Mouse (Mus musculus) layer of hippocampus, postnatal 10 days (tissue): ENCODE results near the gene Ptbp1. TPM values are rescaled to one million over a fixed set of nuclear protein-coding genes. Genes with fewer than 3 reads are reported as not detected.

Experiments
- DNase-seq, 2 experiments: peaks; one replicate each; pipeline ENCODE4 v3.0.0; 2021; ENCODE audit warnings: low spot score in 2 of 2
- total RNA-seq, 2 experiments: library from RNA; stranded (reverse); gene quantifications; 2 replicates each; pipeline ENCODE4 v1.2.3; 2021

The Ptbp1 gene
- total RNA-seq, 2 experiments from 2014 or later: 63.8 to 66.5 TPM

DNA sequence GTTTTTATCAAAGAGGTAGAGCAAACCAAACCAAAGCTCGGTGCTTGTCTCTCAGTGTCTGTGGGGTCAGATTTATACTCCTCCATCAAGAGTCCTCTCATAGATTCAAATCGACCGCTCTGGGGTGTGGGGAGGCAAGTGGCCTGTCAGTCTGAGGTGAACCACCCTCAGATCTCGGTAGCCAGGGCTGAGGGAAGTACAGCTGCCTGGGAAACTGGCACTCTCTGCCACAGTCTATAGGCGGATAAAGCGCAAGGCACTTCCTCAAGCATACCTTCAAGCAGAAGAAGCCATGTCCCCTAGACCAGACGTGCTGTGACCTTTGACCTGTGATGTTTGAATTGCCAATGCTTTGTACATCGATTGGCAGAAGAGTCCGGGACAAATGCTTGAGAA lies 21.4 kb upstream of the Ptbp1 start:
- DNase-seq: no peak

DNA sequence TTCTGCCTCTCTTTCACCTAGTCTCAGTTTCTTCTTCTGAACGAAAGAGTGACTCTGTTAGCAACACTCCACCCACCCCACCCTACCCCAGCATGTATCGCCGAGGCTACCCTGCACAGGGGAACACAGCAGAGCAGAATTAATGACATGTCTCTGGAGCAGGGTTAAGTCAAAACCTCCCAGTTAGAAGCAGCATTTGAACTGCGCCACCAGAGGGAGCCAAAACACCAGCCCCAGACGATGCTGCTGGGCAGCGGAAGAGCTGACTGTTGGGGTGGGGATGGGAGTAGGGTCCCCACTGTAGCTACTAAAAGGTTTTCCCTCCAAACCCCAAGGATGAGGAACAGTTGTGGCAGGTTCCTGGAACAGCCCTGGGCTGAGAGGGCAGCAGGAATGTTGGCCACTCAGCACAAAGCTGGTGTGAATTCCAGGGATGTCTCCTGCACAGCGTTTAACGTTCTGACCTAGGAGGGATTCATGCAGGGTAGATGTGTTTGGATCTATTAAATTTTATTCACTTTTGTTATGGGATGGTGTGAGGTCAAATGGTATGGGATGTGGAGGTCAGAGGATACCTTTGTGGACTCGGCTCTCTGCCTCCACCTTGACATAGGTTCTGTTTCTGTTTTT lies 19.3 kb upstream of the Ptbp1 start:
- DNase-seq: peak; percentile 87

- no peak for DNase-seq
Observed at GRCm38 (mm10) chr10:79836918-79837317, 17.3 kb upstream of the Ptbp1 start.

- no peak for DNase-seq
Observed at GRCm38 (mm10) chr10:79838151-79838550, 16.1 kb upstream of the Ptbp1 start.

DNA sequence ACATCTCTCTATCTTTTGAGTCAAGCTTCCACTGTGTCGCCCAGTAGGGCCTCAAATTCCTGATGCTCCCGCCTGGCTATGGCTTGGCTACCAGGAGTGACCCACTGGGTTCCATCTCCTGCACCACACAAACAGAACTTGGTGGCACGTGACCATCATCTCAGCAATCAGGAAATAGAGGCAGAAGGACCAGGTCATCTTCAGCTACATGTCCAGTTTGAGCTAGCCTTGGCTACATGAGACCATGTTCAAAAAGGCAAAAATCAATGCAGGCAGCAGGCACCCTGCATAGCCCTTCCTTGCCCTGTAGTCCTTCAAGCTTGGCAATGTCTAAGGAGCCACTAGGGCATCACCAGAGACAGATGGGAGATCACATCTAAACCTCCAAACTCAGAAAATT lies 14.1 kb upstream of the Ptbp1 start:
- DNase-seq: no peak

GRCm38 (mm10) chr10:79840644-79841551 lies 13.3 kb upstream of the Ptbp1 start:
- DNase-seq: peak in 1 of 2 experiments; percentile 55

DNA sequence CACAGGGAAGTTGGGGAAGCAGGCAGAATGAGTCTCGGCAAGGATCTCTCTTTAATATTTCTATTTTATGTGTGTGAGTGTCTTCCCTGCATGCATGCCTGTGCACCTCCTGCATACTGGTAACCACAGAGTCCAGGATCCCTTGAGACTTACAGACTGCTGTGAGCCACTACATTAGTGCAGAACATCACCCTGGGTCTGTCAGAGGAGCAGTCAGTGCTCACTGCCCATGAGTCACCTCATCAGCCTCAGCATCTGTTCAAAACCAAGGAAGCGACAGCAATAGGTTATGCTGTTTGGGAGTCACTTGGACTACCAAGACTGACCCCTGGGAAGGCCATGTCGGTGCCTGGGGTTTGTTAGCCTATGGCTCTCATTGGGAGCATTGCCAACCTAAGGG lies 11.9 kb upstream of the Ptbp1 start:
- no peak for DNase-seq

DNA sequence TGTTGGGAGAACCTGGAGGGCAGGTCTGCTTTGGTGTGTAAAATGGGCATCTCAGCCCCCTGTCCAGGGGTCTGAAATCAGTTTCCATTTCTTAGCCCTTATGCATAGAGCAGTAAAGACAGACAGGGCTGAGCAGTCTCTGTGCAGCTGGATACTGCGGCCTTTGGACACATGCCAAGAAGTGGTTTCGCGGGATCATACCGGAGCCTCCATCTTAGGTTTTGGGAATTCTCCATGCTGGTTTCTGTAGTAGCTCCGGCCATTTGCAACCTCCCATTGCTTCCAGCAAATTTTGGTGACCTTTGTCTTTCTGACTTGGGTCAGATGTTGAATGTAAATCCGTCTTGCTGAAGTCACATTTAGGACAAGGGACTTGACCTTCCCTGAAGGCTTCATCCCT lies 10.8 kb upstream of the Ptbp1 start:
- DNase-seq: no peak

- no peak for DNase-seq
Observed at GRCm38 (mm10) chr10:79846553-79846952, 7.7 kb upstream of the Ptbp1 start.

DNA sequence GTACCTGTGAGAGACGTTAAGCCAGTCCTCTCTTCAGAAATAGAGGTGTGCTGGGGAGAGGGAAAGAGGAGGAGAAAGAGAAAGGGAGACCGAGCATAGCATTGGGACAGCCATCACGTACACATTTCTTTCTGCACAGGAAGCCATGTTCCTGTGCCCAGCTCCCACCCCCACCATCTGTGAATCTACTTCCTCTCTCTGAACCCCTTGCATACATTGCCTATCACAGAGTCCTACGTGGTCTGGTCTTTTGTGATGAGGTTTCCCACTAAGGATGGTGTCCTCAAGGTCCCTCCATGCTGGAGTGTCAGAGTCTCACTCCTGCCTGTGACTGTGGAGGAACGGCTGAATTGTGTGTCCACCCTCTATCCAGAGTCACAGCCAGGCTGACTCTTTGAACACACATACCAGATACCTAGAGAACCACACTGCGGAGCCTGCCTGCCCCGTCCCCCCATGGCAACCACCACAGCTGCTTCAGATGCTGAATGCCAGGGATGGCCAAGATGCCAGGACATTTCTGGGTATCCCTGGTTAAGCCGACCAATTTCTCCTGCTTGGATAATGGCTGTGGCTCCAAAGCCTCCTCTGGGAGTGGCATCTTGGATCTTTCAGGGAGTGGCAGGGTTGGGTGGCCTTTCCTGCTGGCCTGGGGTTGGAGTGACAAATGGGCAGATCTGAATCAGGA lies 4.1 kb upstream of the Ptbp1 start:
- DNase-seq: no peak

- DNase-seq: no peak
Observed at GRCm38 (mm10) chr10:79851653-79852052, 2.6 kb upstream of the Ptbp1 start.

DNA sequence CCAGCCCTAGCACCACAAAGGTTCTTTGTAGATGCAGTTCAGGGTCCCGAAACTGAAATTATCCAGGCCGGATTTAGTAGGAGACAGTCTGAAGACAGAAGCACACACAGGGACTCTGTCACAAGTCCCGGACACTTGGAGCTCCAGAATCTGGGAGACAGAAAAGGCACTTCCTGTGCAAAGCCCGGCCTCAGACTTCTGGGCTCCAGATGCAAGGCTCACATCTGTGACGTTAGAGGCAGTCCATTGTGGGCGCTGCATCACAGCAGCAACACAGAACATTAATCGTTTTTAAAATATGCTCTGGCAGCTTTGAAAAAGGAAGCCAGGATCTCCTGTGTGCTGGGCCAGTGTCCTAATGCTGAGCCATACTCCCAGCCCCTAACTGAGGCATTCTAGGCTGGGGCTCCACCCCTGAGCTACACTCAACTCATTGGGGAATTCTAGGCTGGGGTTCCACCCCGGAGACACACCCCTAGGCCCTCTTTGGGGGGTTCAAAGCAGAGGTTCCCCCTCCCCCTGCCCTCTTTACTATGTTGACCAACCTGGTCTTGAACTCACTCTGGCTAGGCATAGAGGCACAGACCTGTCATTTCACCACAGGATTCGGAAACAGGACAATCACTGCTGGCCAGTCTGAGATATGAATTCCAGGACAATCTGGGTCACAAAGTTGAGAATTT lies 2.0 kb upstream of the Ptbp1 start:
- no peak for DNase-seq

GRCm38 (mm10) chr10:79852827-79853226 lies 1.4 kb upstream of the Ptbp1 start:
- no peak for DNase-seq

DNA sequence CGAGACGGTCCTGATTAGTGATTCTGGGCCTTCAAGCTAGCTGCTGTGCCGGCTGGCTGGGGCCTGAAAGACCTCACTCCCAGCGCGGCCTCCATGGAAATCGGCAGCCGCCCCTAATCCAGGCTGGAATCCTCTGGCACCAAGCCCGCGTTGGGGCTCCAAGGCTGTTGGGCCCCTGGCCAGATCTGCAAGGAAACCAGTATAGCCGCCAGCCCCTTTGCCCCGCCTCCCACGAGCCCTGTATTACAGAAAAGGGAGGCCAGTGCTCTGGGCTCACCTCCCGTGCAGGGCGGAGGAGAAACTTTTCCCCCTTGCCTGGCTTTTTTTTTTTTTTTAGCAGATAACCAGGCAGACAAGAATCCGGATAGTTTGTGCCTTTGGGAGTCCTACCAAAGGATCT lies 835 bp upstream of the Ptbp1 start:
- peak; percentile 96 to 97 for DNase-seq

DNA sequence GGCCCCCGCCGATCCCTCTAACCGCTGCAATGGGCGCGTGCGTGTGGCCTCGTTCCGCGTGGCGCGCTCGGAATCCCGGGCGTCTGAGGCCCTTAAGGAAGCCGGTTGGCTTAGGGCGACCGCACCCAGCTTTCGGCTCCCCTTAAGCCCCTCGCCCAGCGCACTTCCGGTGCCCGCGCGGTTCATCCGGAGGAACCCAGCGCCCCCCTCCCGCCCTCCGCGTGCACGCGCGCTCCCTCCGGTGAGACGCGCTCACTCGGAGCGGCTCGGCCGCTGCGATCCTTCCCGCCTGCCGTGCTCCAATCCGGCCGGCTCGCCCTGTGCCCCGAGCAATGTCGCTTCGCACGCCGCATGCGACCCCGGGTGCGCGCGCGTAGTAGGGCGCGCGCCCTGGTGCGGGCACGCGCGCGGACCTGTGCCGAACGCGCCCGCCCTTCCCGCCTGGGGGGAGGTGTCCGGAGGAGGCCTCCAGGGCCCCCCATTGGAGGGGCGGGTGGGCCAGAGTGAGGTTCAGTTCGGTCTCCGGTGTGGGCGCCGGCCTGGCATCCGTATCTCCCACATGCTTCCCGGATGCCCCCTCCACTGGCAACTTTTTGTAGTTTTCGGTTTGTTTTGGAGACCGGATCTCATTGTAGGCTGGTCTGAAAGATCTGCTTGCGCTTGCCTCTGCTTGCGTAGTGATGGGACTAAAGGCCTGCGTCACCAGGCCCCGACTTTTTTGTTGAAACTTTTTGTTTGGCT lies 744 bp downstream of the Ptbp1 start:
- DNase-seq: no peak

- DNase-seq: no peak
Observed at GRCm38 (mm10) chr10:79855558-79856184, 1.4 kb downstream of the Ptbp1 start.

GRCm38 (mm10) chr10:79856280-79856679 lies 2.1 kb downstream of the Ptbp1 start:
- DNase-seq: no peak

DNA sequence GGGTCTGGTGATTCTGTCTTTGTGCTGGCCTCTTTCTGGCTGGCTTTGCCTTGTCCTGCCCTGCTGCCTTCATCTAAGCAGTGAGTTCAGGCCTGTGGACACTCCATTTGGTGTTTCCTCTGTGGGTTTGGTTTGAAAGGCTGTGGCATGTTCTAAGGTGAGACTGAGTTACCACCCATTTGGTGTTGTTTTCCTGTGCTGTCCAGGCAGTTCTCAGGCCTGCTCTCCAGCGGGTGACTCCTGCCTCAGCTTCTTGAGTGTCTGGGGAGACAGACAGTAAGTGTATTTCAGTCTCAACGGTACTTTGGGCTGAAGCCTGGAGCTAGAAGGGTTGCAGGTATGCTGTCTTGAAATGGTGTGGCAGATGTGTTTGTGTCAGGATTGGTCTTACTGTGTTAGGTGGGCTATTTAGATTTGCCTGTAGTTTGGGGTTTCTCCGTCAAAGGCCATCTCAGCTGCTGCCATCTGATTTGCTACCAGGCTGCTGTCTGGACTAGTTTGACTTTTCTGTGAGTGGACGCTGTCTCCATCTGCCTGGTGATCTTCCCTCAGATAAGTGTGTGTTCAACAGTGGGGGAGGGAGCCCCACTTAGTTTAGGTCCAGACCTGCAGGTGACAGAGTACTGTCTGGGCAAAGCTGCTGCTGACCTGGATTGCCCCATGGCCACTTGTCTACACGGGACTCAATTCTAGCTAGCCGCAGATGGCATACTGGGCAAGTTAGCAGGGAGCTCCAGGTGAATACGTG lies 2.7 kb downstream of the Ptbp1 start:
- DNase-seq: no peak

DNA sequence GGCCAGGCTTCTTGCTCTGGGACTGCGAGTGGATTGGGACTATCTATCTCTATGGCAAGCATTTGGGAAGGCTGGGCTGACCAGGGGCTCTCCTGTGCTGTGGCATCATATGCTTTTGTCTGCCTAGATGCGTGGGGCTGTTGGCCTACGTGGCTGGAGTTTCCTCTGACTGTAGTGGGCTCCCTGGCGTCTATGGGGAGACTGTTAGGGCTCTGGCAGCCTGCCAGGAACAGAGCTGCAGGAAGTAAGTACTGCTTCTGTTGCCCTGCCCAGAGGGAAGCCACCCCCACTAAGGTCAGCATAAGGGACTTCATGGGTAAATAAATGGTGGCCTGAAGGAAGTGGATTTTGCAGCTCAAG lies 3.2 kb downstream of the Ptbp1 start:
- peak in 1 of 2 experiments; percentile 65 for DNase-seq

DNA sequence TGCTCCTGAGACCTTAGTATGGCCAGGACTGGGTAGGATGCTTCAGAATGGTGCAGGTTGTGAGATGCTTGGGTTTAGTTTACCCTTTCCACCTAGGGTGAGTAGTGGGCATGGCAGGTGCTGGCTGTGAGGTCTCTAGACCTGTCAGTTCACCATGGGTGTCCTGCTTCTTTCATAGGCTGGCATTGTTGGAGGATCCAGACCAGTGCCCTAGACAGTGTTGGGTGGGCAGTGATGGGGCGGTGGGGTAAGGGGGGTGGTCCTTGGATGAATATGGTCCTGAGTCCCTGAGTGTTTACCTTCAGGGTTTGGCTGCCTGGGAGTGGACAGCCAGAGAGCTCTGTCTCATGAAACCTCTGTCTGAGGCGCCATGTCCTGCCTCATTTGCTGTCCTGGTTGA lies 3.7 kb downstream of the Ptbp1 start:
- no peak for DNase-seq
